Comparison of ENCODE assay signal across 7 mouse cellular contexts in genomic region chr4:126147533-126148160, GRCm38 (mm10). TPM values are rescaled to one million over a fixed set of nuclear protein-coding genes. Genes with fewer than 3 reads are reported as not detected.
DNase-seq lines count a peak whose midpoint lies in the region; ATAC-seq lines count a peak whose summit lies in the region.

Gene Eva1b, plus strand, starts transcription at chr4:126147744.

- no peaks in the 10 kb centered on the region for H3K9me3 ChIP-seq in embryonic facial prominence, embryonic 10.5 days
- peaks cover 7% of the 10 kb centered on the region; the same call in 1 of the 2 replicates for H3K9me3 ChIP-seq in heart, embryonic 12.5 days (replicated peaks)
- H3K9me3 ChIP-seq in kidney, embryonic 15.5 days (replicated peaks) = no peaks in the 10 kb centered on the region
- H3K9me3 ChIP-seq in stomach, embryonic 15.5 days = no peaks in the 10 kb centered on the region

- ATAC-seq in activated CD4-positive, CD25-positive, alpha-beta regulatory T cell, adult 4 months = no peak
- ATAC-seq in heart, embryonic 12.5 days (ENCODE audit: insufficient number of reproducible peaks, low FRiP score) = peak; percentile 56
- ATAC-seq in kidney, embryonic 15.5 days (replicated peaks; ENCODE audit: low FRiP score) = peak; percentile 90
- ATAC-seq in stomach, embryonic 15.5 days (ENCODE audit: insufficient read depth, low FRiP score, low read depth) = peak; percentile 80

- H3K9ac ChIP-seq in heart, embryonic 12.5 days = peak within 1 kb of the TSS; percentile 82
- H3K9ac ChIP-seq in kidney, embryonic 15.5 days = peak within 1 kb of the TSS; percentile 75
- peak within 1 kb of the TSS; percentile 52 for H3K9ac ChIP-seq in stomach, embryonic 15.5 days

- H3K36me3 ChIP-seq in embryonic facial prominence, embryonic 10.5 days (replicated peaks) = peaks cover 23% of the 10 kb centered on the region
- peaks cover 8% of the 10 kb centered on the region; the same call in 1 of the 2 replicates for H3K36me3 ChIP-seq in heart, embryonic 12.5 days
- H3K36me3 ChIP-seq in kidney, embryonic 15.5 days = peaks cover 23% of the 10 kb centered on the region
- H3K36me3 ChIP-seq in stomach, embryonic 15.5 days = no peaks in the 10 kb centered on the region

- DNase-seq in embryonic facial prominence, embryonic 10.5 days (ENCODE audit: low spot score) = peak; percentile 89
- DNase-seq in lung, postnatal 14 days = peak; percentile 79
- DNase-seq in layer of hippocampus, postnatal 10 days (ENCODE audit: low spot score in 2 of 2) = no peak

- H3K4me3 ChIP-seq in embryonic facial prominence, embryonic 10.5 days = peak within 1 kb of the TSS; percentile 80
- H3K4me3 ChIP-seq in heart, embryonic 12.5 days = peak within 1 kb of the TSS; percentile 73
- peak within 1 kb of the TSS; percentile 65 for H3K4me3 ChIP-seq in kidney, embryonic 15.5 days (replicated peaks)
- peak within 1 kb of the TSS; percentile 65 for H3K4me3 ChIP-seq in stomach, embryonic 15.5 days (replicated peaks)

- H3K4me1 ChIP-seq in embryonic facial prominence, embryonic 10.5 days = peaks cover 71% of the 10 kb centered on the region
- peaks cover 55% of the 10 kb centered on the region for H3K4me1 ChIP-seq in heart, embryonic 12.5 days (replicated peaks)
- peaks cover 71% of the 10 kb centered on the region for H3K4me1 ChIP-seq in kidney, embryonic 15.5 days
- H3K4me1 ChIP-seq in stomach, embryonic 15.5 days = peaks cover 32% of the 10 kb centered on the region

- H3K27ac ChIP-seq in embryonic facial prominence, embryonic 10.5 days (replicated peaks) = peak within 1 kb of the TSS; percentile 95
- H3K27ac ChIP-seq in heart, embryonic 12.5 days (ENCODE audit: poor library complexity, severe bottlenecking) = peak within 1 kb of the TSS; percentile 88
- peak within 1 kb of the TSS; percentile 99 for H3K27ac ChIP-seq in kidney, embryonic 15.5 days
- peak within 1 kb of the TSS; percentile 91 for H3K27ac ChIP-seq in stomach, embryonic 15.5 days

- peaks cover 46% of the 10 kb centered on the region for H3K27me3 ChIP-seq in embryonic facial prominence, embryonic 10.5 days (replicated peaks; ENCODE audit: low read depth, poor library complexity, severe bottlenecking)
- H3K27me3 ChIP-seq in heart, embryonic 12.5 days (replicated peaks) = peaks cover 13% of the 10 kb centered on the region
- no peaks in the 10 kb centered on the region for H3K27me3 ChIP-seq in kidney, embryonic 15.5 days
- no peaks in the 10 kb centered on the region for H3K27me3 ChIP-seq in stomach, embryonic 15.5 days (replicated peaks)

- peak within 1 kb of the TSS; percentile 84 for H3K4me2 ChIP-seq in heart, embryonic 12.5 days
- H3K4me2 ChIP-seq in kidney, embryonic 15.5 days = peak within 1 kb of the TSS; percentile 74
- H3K4me2 ChIP-seq in stomach, embryonic 15.5 days = peak within 1 kb of the TSS; percentile 73

- WGBS in embryonic facial prominence, embryonic 10.5 days = under 1% methylated on average over 24 of the region's 24 CpGs
- 4% methylated on average over 23 of the region's 24 CpGs for WGBS in heart, embryonic 12.5 days
- under 1% methylated on average over 24 of the region's 24 CpGs for WGBS in kidney, embryonic 15.5 days
- WGBS in stomach, embryonic 15.5 days = 6% methylated on average over 24 of the region's 24 CpGs

RNA-seq across cellular contexts. Expression of gene Eva1b, which starts in this region (rescaled TPM):
- polyA plus RNA-seq in activated CD4-positive, CD25-positive, alpha-beta regulatory T cell, adult 4 months (2017; shearing (Covaris generic)) = 10 to 100 TPM; 18.8 to 19.0 TPM
- 37.1 and 38.9 TPM in 2 replicates for polyA plus RNA-seq in embryonic facial prominence, embryonic 10.5 days (2016; fragmentation: Nextera tagmentation; extraction: Ambion mirVana)
- polyA plus RNA-seq in heart, embryonic 12.5 days (2016; fragmentation: Nextera tagmentation; extraction: Ambion mirVana) = 30.6 and 31.2 TPM in 2 replicates
- 90.0 and 98.5 TPM in 2 replicates for polyA plus RNA-seq in kidney, embryonic 15.5 days (2015; fragmentation: Nextera tagmentation; extraction: Ambion mirVana)
- polyA plus RNA-seq in stomach, embryonic 15.5 days (2015; fragmentation: Nextera tagmentation; extraction: Ambion mirVana) = 59.0 and 60.0 TPM in 2 replicates
- 10 to 100 TPM in 1 of 2 experiments, 1 to 10 TPM in 1; 6.7 to 10.4 TPM for total RNA-seq in layer of hippocampus, postnatal 10 days (2021)

Comparison
In these comparisons a context has a peak if more than half of its experiments do, and no peak if none do; other contexts are left out.
1. DNase-seq: peak in embryonic facial prominence, embryonic 10.5 days (single experiment) and lung, postnatal 14 days (single experiment); none in layer of hippocampus, postnatal 10 days (0 of 2).
2. Peak in every context shown above with its lines, with median percentiles within 50 percentile points of each other: H3K27ac ChIP-seq, H3K4me3 ChIP-seq, H3K4me2 ChIP-seq and H3K9ac ChIP-seq.